Mouse (Mus musculus): ENCODE data around the gene Limd2.

GRCm38 (mm10) chr11:106122221-106122620 lies 38.4 kb downstream of the Limd2 start:
- no peak for TF ChIP-seq GATA1 (IDR thresholded peaks at IDR 0.05; ENCODE audit: borderline replicate concordance, low read length)
- no peak for TF ChIP-seq FLI1 (IDR thresholded peaks at IDR 0.05; ENCODE audit: low read length)

Data from megakaryocyte, embryonic 14.5 days (primary cell).